Mouse (Mus musculus) cerebellum, adult 2 months (tissue): ENCODE results near the gene Slc23a2. TPM values are rescaled to one million over a fixed set of nuclear protein-coding genes. Genes with fewer than 3 reads are reported as not detected.

Experiments
- DNase-seq, 2 experiments: peaks; one replicate each; pipeline ENCODE4 v3.0.0; 2021
- H3K27ac ChIP-seq: fragments of 200-500 bp; 2 replicates; pipeline ENCODE4 v1.5.1; 2012; ENCODE audit warnings: low read length, control low read depth, inconsistent platforms; ENCODE audit not compliant: insufficient read depth
- H3K27me3 ChIP-seq: fragments of 200-500 bp; 2 replicates; pipeline ENCODE4 v1.6.1; 2012; ENCODE audit warnings: inconsistent platforms, mild to moderate bottlenecking, low read length, moderate library complexity; ENCODE audit not compliant: control insufficient read depth, insufficient read depth
- H3K4me1 ChIP-seq: fragments of 200-500 bp; 2 replicates; pipeline ENCODE4 v1.6.1; 2011; ENCODE audit warnings: low read length; ENCODE audit not compliant: control insufficient read depth, insufficient read depth
- H3K4me3 ChIP-seq: fragments of 200-500 bp; replicated peaks from 2 replicates; pipeline ENCODE3; 2011; ENCODE audit warnings: mild to moderate bottlenecking, low read depth, low read length, control low read depth; ENCODE audit not compliant: insufficient read depth
- CTCF ChIP-seq: fragments of 200-500 bp; IDR thresholded peaks from 2 replicates; pipeline ENCODE4 v1.5.1; 2011; ENCODE audit warnings: low read depth, mild to moderate bottlenecking, control low read depth, low read length, moderate library complexity, borderline replicate concordance; ENCODE audit not compliant: insufficient read depth
- POLR2A ChIP-seq: fragments of 200-500 bp; IDR thresholded peaks from 2 replicates; pipeline ENCODE4 v1.6.1; 2011; ENCODE audit warnings: low read length, control low read depth, borderline replicate concordance; ENCODE audit not compliant: insufficient read depth
- WGBS: fragments of 180-500 bp; shearing (Covaris S2); methylation state at CpG from one replicate; pipeline ENCODE4 v1.1.7; 2018; 5-methylcytosine and 5-hydroxymethylcytosine counted together
- polyA plus RNA-seq: library from polyadenylated mRNA; depleted of rRNA; stranded (reverse); fragments of >200 nt; gene quantifications from 2 replicates; pipeline ENCODE4 v1.2.3, GENCODE M21; 2012

Gene Slc23a2
- polyA plus RNA-seq, 1 experiment: 68.6 TPM

DNA sequence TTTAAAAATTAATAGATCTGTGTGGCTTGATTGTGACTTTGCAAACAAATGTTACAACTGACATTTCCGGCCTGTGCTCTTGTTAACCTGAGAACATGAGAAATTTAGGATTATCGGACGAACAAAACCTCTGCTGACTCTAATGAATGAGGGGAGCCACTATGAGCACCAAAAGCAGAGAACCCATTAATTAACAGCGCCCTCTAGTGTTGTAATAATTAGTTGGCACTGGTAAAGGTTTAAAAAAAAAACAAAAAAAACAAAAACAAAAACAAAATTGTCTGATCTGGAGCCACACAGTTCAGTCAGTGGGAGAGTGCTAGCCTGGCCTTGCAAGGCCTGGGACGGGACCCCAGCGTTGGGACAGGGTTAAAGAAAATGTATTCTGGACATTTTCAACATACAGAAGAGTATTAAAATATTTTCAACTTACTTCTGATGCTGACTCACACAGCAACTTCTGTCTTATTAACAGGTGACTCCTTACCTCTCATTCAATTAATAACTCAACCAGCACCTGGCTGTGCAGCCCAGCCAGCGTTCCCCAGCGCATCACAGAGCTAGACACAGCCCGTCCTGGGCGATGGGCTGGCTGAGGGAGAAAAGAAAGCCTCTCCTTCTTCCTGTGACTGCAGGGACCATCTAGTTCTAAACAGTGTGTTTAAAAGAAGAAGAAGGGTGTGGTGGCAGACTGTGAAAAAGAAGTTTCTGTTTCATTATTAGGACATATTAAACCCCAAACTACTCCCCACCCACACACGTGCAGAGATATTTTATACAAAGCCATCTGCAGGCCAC, 30.7 kb downstream of the Slc23a2 start:
- no peak overlapping the region for H3K4me3 ChIP-seq
- peaks cover 23% of the 10 kb centered on the region for H3K4me1 ChIP-seq
- WGBS: 45% methylated on average over 11 of the region's 11 CpGs
- peak in 1 of 2 experiments; percentile 55 for DNase-seq
- H3K27me3 ChIP-seq: no peaks in the 10 kb centered on the region
- 0 out of 2 replicates have a peak, but pooled peaks have one; percentile 13 for TF ChIP-seq CTCF
- TF ChIP-seq POLR2A: no peak
- no peak overlapping the region for H3K27ac ChIP-seq

DNA sequence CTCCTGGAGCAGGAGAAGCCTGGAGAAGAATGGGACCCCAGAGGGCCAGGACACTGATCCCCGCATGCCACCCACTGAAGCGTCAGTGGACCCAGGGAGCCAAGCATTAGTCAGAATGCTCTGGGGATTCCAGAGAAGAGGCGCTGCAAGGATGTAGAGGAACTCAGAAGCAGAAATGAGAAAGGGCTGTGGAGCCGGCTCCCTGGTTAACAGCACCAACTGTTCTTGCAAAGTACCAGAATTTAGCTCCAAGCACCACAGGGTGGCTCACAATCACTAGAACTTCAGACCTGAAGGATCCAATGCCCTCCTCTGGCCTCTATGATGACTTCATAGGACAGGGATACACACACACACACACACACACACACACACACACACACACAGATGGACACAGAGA, 32.6 kb downstream of the Slc23a2 start:
- Histone ChIP-seq H3K4me1 (peaks cover 20% of the 10 kb centered on the region), H3K27me3 (no peaks in the 10 kb centered on the region), H3K4me3 (no peak overlapping the region), H3K27ac (no peak overlapping the region)
- no peak for DNase-seq
- WGBS: 65% methylated on average over 4 of the region's 4 CpGs
- TF ChIP-seq POLR2A: no peak
- TF ChIP-seq CTCF: no peak

DNA sequence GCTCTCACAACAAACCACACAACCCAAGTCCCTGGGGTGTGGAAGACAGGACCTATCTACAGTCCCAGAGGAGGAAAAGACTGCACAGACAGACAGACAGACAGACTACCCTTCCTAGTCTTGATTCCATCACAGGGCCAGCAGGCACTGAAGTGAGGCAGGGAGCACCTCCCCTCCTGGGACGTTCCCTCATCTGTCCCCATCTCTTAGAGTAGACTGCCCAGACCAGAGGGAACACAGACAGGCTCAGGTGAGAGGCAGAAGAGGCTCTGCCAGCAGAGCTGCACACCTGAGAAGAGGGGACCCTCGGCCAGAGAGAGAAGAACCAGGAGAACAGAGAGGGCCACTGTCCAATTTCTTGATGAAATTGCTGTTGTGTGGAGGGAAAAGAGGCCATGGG, 33.0 kb downstream of the Slc23a2 start:
- TF ChIP-seq POLR2A (no peak), CTCF (no peak)
- Histone ChIP-seq H3K27me3 (no peaks in the 10 kb centered on the region), H3K27ac (no peak overlapping the region; the same call in 1 of the 2 replicates), H3K4me3 (no peak overlapping the region), H3K4me1 (peaks cover 24% of the 10 kb centered on the region)
- no peak for DNase-seq
- 46% methylated on average over 2 of the region's 2 CpGs for WGBS

GRCm38 (mm10) chr2:132111266-132111665, 33.6 kb downstream of the Slc23a2 start:
- TF ChIP-seq CTCF (peak; percentile 72), POLR2A (no peak)
- 33% methylated on average over 9 of the region's 9 CpGs for WGBS
- H3K27me3 ChIP-seq: no peaks in the 10 kb centered on the region
- H3K4me3 ChIP-seq: peak overlapping the region; percentile 45
- H3K4me1 ChIP-seq: peaks cover 22% of the 10 kb centered on the region
- peak; percentile 66 to 68 for DNase-seq
- no peak overlapping the region for H3K27ac ChIP-seq

GRCm38 (mm10) chr2:132110702-132111101, 34.2 kb downstream of the Slc23a2 start:
- Histone ChIP-seq H3K4me1 (peaks cover 22% of the 10 kb centered on the region), H3K27me3 (no peaks in the 10 kb centered on the region), H3K4me3 (no peak overlapping the region), H3K27ac (no peak overlapping the region)
- 43% methylated on average over 3 of the region's 3 CpGs for WGBS
- TF ChIP-seq CTCF (no peak), POLR2A (no peak)
- DNase-seq: no peak

DNA sequence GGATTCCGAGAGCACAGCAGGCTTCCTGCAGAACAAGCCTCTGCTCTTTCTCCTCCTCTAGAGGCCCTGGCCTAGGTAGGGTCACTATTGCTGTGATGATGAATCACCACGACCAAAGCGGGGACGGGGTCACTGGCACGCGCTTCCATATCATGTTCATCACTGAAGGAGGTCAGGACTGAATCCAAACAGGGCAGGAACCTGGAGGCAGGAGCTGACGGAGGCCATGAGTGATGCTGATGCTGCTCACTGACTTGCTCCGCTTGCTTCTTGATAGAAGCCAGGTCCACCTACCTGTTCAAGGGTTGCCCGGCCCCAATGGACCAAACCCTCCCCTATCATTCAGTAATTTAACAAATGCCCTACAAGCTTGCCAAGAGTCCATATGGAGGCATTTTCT, 35.9 kb downstream of the Slc23a2 start:
- TF ChIP-seq CTCF: no peak
- H3K27ac ChIP-seq: no peak overlapping the region
- no peaks in the 10 kb centered on the region for H3K27me3 ChIP-seq
- H3K4me3 ChIP-seq: no peak overlapping the region
- DNase-seq: no peak
- H3K4me1 ChIP-seq: peaks cover 17% of the 10 kb centered on the region
- 72% methylated on average over 9 of the region's 9 CpGs for whole genome bisulfite sequencing

DNA sequence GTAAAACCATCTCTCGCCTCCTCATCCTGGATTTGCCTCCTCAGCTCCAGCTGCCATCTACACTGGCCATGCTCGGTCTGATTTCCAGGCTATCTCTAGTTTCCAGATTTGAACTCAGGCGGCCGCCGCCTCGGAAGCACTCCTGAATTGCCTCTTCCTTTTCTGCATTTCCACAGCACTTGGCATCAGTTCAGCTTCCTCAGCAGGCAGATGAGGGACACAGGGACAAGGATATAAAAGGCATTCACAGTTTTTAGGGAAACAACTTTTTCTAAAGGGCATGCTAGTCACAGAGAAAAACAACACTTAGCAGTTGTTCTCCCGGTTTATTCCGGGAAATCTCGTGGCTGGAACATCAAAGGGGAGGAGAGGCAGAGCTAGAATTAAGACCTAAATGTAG, 37.3 kb downstream of the Slc23a2 start:
- H3K27ac ChIP-seq: no peak overlapping the region
- TF ChIP-seq CTCF (no peak), POLR2A (no peak)
- peak; percentile 54 to 65 for DNase-seq
- no peaks in the 10 kb centered on the region for H3K27me3 ChIP-seq
- H3K4me1 ChIP-seq: peaks cover 14% of the 10 kb centered on the region
- WGBS: 15% methylated on average over 9 of the region's 9 CpGs
- H3K4me3 ChIP-seq: no peak overlapping the region

- Histone ChIP-seq H3K4me3 (no peak overlapping the region), H3K27me3 (no peaks in the 10 kb centered on the region), H3K4me1 (peaks cover 9% of the 10 kb centered on the region), H3K27ac (no peak overlapping the region)
- whole genome bisulfite sequencing: 68% methylated on average over 5 of the region's 5 CpGs
- TF ChIP-seq POLR2A (no peak), CTCF (no peak)
- DNase-seq: no peak
Measured at GRCm38 (mm10) chr2:132106069-132106468, 38.8 kb downstream of the Slc23a2 start.
